Mouse (Mus musculus) spleen, postnatal 14 days (tissue): ENCODE measurements around the gene Galnt2.
A peak's percentile ranks its signal among the peaks of the same experiment; 100 is the strongest.

Experiments used
- DNase-seq, 2 experiments: peaks; one replicate each; pipeline ENCODE4 v3.0.0; 2021 to 2022; ENCODE audit warnings: low spot score in 2 of 2

Gene Galnt2

GRCm38 (mm10) chr8:124319316-124319652, 88.1 kb downstream of the Galnt2 start:
- DNase-seq, result no peak

- DNase-seq, result no peak
These were observed 90.1 kb downstream of the Galnt2 start for GRCm38 (mm10) chr8:124321227-124321840.

GRCm38 (mm10) chr8:124323356-124323755, 92.2 kb downstream of the Galnt2 start:
- no peak for DNase-seq

- DNase-seq, result no peak
These were observed 97.1 kb downstream of the Galnt2 start for GRCm38 (mm10) chr8:124328259-124328658.

GRCm38 (mm10) chr8:124329690-124330089, 98.5 kb downstream of the Galnt2 start:
- DNase-seq, result no peak

DNA sequence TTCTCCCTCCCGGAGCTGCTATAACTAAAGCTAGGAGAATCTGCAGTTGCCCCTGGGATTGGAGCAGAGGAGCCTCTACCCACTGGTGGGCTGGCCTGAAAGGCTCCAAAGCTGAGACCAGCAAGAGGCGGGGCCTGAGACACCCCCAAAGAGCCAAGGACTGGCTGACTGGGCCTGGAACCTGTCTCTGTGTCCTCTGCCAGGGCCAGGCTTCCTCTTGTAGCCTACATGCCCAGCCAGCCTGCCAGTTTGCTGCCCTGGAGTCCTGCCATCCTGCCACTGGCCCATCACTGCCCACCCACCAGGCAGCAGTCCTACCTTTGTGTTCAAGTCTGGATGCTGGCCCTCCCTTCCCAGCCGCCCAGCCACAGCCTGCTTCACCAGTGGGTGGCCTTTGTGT, 99.2 kb downstream of the Galnt2 start:
- no peak for DNase-seq

GRCm38 (mm10) chr8:124331094-124331493, 99.9 kb downstream of the Galnt2 start:
- DNase-seq, result no peak

GRCm38 (mm10) chr8:124331706-124332105, 100.5 kb downstream of the Galnt2 start:
- DNase-seq, result no peak

- DNase-seq, result no peak
These were observed 105.1 kb downstream of the Galnt2 start for GRCm38 (mm10) chr8:124336302-124336701.

DNA sequence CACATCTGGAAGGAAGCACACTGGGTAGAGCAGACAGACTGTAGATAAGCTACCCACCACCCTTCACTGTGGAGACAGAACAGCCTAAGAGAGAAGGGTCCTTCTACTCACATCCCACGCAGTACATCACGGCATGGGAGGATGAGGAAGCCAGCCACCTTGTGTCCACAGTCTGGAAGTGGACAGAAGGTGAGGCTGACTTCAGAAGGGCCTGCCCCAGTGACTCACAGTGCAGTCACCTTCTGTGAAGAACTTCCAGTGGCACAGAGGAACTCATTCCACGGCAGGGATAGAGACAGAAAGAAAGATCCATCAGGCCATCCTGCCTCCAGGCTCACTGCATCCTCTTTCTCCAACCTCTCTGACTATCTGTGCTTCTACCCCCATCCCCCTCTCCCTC, 108.6 kb downstream of the Galnt2 start:
- DNase-seq, result no peak

- no peak for DNase-seq
These were observed 109.3 kb downstream of the Galnt2 start for GRCm38 (mm10) chr8:124340360-124341068.

GRCm38 (mm10) chr8:124343151-124343550, 112.0 kb downstream of the Galnt2 start:
- DNase-seq, result no peak

DNA sequence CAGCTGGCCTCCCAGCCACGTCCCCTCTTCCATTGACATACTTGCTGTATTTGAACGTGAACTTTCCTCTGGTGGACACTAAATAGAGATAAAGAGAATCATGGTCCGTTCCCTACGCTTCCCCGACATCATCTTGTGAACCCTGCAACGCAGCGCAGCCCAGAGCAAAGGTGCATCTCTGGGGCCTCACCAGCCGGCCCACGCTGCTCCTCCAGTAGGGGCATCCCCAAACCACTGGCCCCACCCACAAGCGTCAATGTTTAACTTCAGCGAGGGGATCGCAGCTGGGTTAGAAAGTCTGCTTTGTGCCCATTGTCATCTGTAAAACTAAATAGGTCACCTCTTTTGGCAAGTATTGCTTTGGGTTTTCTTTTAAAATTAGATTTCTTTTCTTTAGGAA, 112.8 kb downstream of the Galnt2 start:
- DNase-seq, result no peak

GRCm38 (mm10) chr8:124345098-124345497, 113.9 kb downstream of the Galnt2 start:
- DNase-seq, result no peak

DNA sequence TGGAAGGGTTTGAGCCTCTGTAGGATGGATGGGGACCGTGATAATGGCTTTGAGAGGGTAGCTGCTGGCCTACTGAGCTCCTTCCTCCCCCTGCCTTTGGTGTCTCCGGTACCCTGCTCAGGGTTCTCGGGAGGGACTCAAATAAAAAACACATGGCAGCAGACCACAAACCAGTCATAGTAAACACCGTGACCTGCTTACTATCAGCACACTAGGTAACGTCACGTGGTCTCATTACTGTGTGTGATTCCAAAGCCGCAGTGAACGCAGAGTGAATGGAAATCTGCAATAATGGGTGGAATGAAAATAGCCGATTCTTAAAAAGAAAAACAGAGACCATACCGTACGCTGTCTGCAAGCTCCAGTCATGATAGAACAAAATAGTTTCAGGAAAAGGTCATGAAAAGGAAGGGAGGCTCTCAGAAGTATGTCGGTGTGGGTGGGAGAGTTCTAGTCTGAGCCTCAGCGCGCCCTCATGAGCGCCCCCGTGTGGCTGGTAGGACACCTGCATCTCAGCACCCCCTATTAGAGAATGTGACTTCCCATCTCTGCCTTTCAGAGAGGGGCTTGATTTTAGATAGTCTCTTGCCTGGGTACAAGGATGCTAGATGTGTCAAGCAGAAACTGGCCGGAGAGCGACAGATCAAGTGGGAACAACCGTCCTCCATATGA, 115.8 kb downstream of the Galnt2 start:
- DNase-seq, result peak in 1 of 2 experiments; percentile 44

GRCm38 (mm10) chr8:124348087-124348486, 116.9 kb downstream of the Galnt2 start:
- no peak for DNase-seq

DNA sequence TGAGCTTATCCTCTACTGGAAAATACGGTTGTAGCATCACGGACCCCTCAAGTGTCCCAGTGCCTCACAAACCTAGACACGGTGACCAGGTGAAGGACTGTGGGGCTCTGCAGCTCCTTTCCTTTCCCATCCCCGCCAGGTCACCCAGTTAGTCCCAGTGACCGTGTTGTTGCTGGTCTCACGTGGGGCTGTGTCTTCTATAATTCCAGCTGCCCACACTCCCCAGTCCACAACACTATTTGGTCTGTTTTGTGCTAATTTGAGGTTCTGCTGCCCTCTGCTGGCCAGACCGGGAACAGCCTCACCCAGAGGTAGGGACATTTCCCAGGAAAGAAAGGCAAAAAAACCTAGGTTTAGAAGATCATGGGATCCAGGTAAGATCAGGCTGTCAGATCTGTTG, 118.5 kb downstream of the Galnt2 start:
- DNase-seq, result peak; percentile 38 to 67

- no peak for DNase-seq
These were observed 120.4 kb downstream of the Galnt2 start for GRCm38 (mm10) chr8:124351636-124352035.

DNA sequence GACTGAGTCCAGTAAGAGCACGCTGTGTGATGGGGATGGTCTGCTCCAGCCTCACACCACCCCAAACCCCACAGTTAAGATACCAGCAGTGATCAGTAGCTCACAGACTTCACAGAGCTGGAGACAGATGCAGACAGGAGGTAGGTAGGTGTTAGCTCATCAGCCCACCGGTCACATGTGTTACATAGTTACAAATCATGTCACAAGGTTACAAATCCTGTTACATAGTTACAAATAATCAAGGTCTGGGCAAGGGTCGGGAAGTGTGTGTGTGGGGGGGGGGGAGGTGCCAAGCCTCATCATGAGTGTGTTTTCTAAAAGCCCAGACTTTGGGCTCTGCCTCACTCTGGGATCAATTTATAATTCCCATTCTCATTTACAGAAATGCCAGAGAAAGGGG, 129.7 kb downstream of the Galnt2 start:
- no peak for DNase-seq

GRCm38 (mm10) chr8:124361773-124362427, 130.7 kb downstream of the Galnt2 start:
- no peak for DNase-seq

GRCm38 (mm10) chr8:124362589-124362988, 131.4 kb downstream of the Galnt2 start:
- no peak for DNase-seq

DNA sequence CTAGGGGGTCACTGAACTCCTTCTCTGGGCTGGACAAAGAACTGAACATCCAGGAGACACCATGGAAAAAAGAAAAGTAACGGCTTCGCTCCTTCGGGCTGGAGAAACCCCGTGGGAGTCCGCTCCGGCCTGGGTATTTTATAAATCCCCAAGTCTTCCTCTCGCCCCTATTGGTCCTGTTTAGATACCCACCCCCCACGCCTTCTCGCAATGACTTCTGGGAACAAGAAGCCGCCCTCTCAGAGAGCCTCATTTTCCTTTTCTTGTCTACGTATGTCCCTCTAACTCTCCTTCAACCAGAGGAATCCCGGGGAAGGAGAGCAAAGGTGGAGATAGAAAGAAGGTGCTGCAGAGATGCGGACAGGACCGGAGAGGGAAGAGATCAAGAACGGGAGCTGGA, 132.1 kb downstream of the Galnt2 start:
- DNase-seq, result no peak

GRCm38 (mm10) chr8:124368213-124368612, 137.0 kb downstream of the Galnt2 start:
- peak in 1 of 2 experiments; percentile 53 for DNase-seq
